Mouse (Mus musculus) C2C12 (cell line): ENCODE results near the gene Vps53. TPM values are rescaled to one million over a fixed set of nuclear protein-coding genes. Genes with fewer than 3 reads are reported as not detected.

Experiments
- H3K27me3 ChIP-seq: one replicate; pipeline ENCODE4 v1.6.1; 2011; ENCODE audit not compliant: control insufficient read depth, insufficient read depth, insufficient read length
- H3K36me3 ChIP-seq: one replicate; pipeline ENCODE4 v1.6.1; 2011; ENCODE audit not compliant: control insufficient read depth, insufficient read depth
- H3K4me3 ChIP-seq: one replicate; pipeline ENCODE4 v1.5.1; 2011; ENCODE audit warnings: mild to moderate bottlenecking, control low read depth; ENCODE audit not compliant: poor library complexity, insufficient read depth, severe bottlenecking
- H3K79me2 ChIP-seq: one replicate; pipeline ENCODE4 v1.6.1; 2011; ENCODE audit not compliant: control insufficient read depth, insufficient read depth
- H3K79me3 ChIP-seq: one replicate; pipeline ENCODE4 v1.6.1; 2011; ENCODE audit warnings: low read depth, control low read depth
- H3ac ChIP-seq: one replicate; pipeline ENCODE3; 2011; ENCODE audit warnings: low read depth; ENCODE audit not compliant: control insufficient read depth, insufficient read length
- CEBPB ChIP-seq: IDR thresholded peaks from one replicate; pipeline ENCODE4 v1.6.1; 2011; ENCODE audit warnings: low read depth, mild to moderate bottlenecking, control low read depth, moderate library complexity
- CTCF ChIP-seq: IDR thresholded peaks from one replicate; pipeline ENCODE4 v1.5.1; 2011; ENCODE audit not compliant: control insufficient read depth, insufficient read depth, insufficient read length
- FOSL1 ChIP-seq: IDR thresholded peaks from one replicate; pipeline ENCODE4 v1.8.0; 2011; ENCODE audit warnings: mild to moderate bottlenecking, low read length; ENCODE audit not compliant: poor library complexity, insufficient read depth, severe bottlenecking
- MAX ChIP-seq: IDR thresholded peaks from one replicate; pipeline ENCODE4 v1.6.1; 2011; ENCODE audit warnings: mild to moderate bottlenecking, control low read depth
- MYOD1 ChIP-seq: IDR thresholded peaks from one replicate; pipeline ENCODE4 v1.6.1; 2011; ENCODE audit warnings: low read depth; ENCODE audit not compliant: control insufficient read depth, insufficient read length
- MYOG ChIP-seq: IDR thresholded peaks from one replicate; pipeline ENCODE4 v1.6.1; 2011; ENCODE audit not compliant: control insufficient read depth, insufficient read length; ENCODE audit errors: extremely low read depth
- USF1 ChIP-seq: IDR thresholded peaks from one replicate; pipeline ENCODE4 v1.6.1; 2011; ENCODE audit warnings: low read depth, mild to moderate bottlenecking, control low read depth, moderate library complexity
- polyA plus RNA-seq: library from polyadenylated mRNA; unstranded; fragments of >200 nt; fragmentation: generic; extraction: Trizol; gene quantifications from one replicate; pipeline ENCODE4 v1.2.1, GENCODE M21; 2012; ENCODE audit warnings: missing spikeins

Vps53 gene
- polyA plus RNA-seq, 1 experiment, result 29.2 TPM

GRCm38 (mm10) chr11:76201761-76202674, 22.6 kb upstream of the Vps53 start:
- Histone ChIP-seq H3K36me3 (peaks cover 27% of the 10 kb centered on the region), H3K79me3 (no peaks in the 10 kb centered on the region), H3K4me3 (peak overlapping the region; percentile 81), H3ac (peak overlapping the region; percentile 97), H3K27me3 (no peaks in the 10 kb centered on the region), H3K79me2 (peaks cover 10% of the 10 kb centered on the region)
- TF ChIP-seq MYOD1, result no peak
- peak; percentile 49 for TF ChIP-seq USF1

DNA sequence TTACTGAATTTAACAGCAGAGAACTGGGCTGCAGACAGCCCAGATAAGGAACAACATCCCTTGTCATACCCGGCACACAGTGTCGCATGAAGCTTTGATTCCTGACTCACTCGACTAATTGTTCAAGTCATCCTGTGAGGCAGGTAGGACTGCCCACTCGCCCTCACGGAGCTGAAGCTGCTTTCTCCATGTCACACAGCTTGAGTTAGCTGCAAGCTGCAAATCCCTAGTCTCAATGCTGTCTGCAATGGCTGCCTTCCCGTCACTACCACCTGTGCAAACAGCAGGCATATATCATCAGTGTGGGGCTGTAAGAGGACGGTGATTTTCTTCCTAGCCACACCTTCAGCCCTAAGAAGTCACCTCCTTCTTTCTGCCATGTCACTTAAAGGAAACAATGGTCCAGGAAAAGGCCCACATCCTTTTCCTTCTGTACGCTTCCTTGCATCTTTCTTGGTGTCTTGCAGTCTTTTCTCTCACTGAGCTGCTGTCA, 17.6 kb upstream of the Vps53 start:
- Histone ChIP-seq H3K27me3 (no peaks in the 10 kb centered on the region), H3ac (peak overlapping the region; percentile 18), H3K79me2 (no peaks in the 10 kb centered on the region), H3K36me3 (no peaks in the 10 kb centered on the region), H3K79me3 (no peaks in the 10 kb centered on the region), H3K4me3 (no peak overlapping the region)
- no peak for TF ChIP-seq MYOD1
- no peak for TF ChIP-seq USF1
- no peak for TF ChIP-seq MYOG
- no peak for TF ChIP-seq CTCF
- no peak for TF ChIP-seq MAX
- no peak for TF ChIP-seq CEBPB
- TF ChIP-seq FOSL1, result no peak

DNA sequence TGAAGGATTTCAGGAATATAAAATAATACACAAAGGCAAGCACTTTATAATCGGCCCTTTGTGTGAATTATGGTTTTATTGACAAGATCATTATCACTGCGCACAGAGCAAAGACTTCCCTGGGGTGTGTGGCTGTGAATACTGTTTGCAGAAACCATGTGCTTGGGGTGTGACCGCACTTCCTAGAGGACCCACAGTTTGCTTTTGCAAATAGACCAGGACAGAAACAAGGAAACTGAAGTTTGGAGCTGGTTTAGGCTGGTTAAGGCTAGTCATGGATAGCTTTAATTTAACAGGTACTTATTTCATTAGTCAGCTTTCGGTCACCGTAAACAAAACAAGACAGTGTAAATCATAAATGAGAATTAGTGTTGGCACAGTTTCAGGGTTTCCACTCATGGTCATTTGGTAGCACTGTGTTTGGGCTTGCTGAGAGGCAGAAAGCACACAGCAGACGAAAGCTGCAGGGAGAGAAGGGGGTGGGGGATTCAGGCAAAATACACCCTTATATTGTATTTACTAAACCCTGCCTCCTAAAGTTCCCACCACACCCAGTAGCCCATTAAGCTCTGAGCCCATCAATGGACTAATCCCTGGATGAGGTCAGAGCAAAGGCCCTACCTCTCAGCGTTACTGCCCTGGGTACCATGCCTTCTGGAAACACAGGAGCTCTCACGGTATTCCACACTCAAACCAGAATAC, 17.0 kb upstream of the Vps53 start:
- H3K79me2 ChIP-seq, result no peaks in the 10 kb centered on the region
- H3K79me3 ChIP-seq, result no peaks in the 10 kb centered on the region
- H3K36me3 ChIP-seq, result no peaks in the 10 kb centered on the region
- no peaks in the 10 kb centered on the region for H3K27me3 ChIP-seq
- H3K4me3 ChIP-seq, result no peak overlapping the region
- TF ChIP-seq CTCF (no peak), CEBPB (no peak), MAX (no peak), FOSL1 (no peak), MYOG (no peak), USF1 (no peak), MYOD1 (no peak)
- no peak overlapping the region for H3ac ChIP-seq

DNA sequence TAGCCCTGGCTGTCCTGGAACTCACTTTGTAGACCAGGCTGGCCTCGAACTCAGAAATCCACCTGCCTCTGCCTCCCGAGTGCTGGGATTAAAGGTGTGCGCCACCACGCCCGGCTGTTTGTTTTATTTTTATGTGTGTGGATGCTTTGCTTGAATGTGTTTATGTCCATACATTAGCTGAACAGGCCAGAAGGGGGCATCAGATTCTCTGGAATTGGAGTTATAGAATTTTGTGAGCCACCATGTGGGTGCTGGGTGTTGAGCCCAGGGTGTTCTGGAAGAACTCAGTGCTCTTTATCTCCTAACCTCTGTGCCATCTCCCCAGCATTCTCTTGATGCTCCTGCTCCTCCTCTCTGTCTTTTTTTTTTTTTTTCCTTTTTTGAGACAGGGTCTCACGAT, 7.5 kb upstream of the Vps53 start:
- Histone ChIP-seq H3K27me3 (no peaks in the 10 kb centered on the region), H3K4me3 (no peak overlapping the region), H3ac (no peak overlapping the region), H3K79me2 (no peaks in the 10 kb centered on the region), H3K36me3 (no peaks in the 10 kb centered on the region), H3K79me3 (no peaks in the 10 kb centered on the region)
- no peak for TF ChIP-seq CTCF
- TF ChIP-seq MAX, result no peak
- TF ChIP-seq CEBPB, result no peak
- TF ChIP-seq MYOG, result no peak
- no peak for TF ChIP-seq USF1
- no peak for TF ChIP-seq MYOD1
- no peak for TF ChIP-seq FOSL1

- Histone ChIP-seq H3K27me3 (no peaks in the 10 kb centered on the region), H3K36me3 (no peaks in the 10 kb centered on the region), H3K4me3 (no peak overlapping the region), H3K79me3 (no peaks in the 10 kb centered on the region), H3K79me2 (peaks cover 7% of the 10 kb centered on the region), H3ac (no peak overlapping the region)
- no peak for TF ChIP-seq MAX
- TF ChIP-seq MYOG, result no peak
- no peak for TF ChIP-seq CTCF
- no peak for TF ChIP-seq MYOD1
Observed at GRCm38 (mm10) chr11:76183745-76184144, 4.3 kb upstream of the Vps53 start.

DNA sequence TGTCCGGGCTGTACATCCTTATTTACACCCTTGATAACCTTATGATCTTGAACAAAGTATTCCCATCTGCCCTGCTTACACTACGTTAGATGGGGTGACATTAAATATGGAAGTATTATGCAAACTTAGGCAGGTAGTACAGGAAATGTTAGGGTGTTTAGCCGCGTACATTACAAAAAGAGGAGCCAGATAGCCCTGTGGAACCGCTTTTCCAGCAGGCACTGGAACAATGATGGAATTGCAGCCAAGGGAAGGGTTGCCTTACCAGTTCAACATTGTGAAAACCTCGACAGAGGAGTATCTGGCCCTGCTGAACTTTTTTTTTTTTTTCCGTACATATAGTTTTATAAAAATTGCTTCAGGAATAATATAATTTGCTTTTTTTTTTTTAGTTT, 696 bp upstream of the Vps53 start:
- peaks cover 8% of the 10 kb centered on the region for H3K79me3 ChIP-seq
- no peaks in the 10 kb centered on the region for H3K36me3 ChIP-seq
- TF ChIP-seq CEBPB (no peak), MYOG (no peak), FOSL1 (no peak), CTCF (no peak), MYOD1 (no peak), USF1 (no peak), MAX (no peak)
- no peaks in the 10 kb centered on the region for H3K27me3 ChIP-seq
- peak overlapping the region; percentile 95 for H3K4me3 ChIP-seq
- peak overlapping the region; percentile 81 for H3ac ChIP-seq
- H3K79me2 ChIP-seq, result peaks cover 42% of the 10 kb centered on the region
